Mouse (Mus musculus) kidney, adult 2 months (tissue): Measurements from ENCODE around the gene Polr2j. TPM values are rescaled to one million over a fixed set of nuclear protein-coding genes. Genes with fewer than 3 reads are reported as not detected.
"Not testable (repeated sequence)": the region's sequence is repeated elsewhere in the genome, so short reads cannot be mapped to it uniquely, and the experiment has no call there.

ENCODE experiments used
- DNase-seq: peaks from one replicate; pipeline ENCODE4 v3.0.0; 2021
- H3K27ac ChIP-seq: fragments of 200-500 bp; 2 replicates; pipeline ENCODE4 v1.5.1; 2012; ENCODE audit warnings: low read depth, low read length, control low read depth, inconsistent platforms; ENCODE audit not compliant: insufficient read depth
- H3K27me3 ChIP-seq: fragments of 200-500 bp; replicated peaks from 2 replicates; pipeline ENCODE4 v1.6.1; 2012; ENCODE audit warnings: mild to moderate bottlenecking, moderate library complexity, low read length, inconsistent platforms; ENCODE audit not compliant: control insufficient read depth, insufficient read depth
- H3K36me3 ChIP-seq: fragments of 200-500 bp; 2 replicates; pipeline ENCODE4 v1.6.1; 2012; ENCODE audit warnings: mild to moderate bottlenecking, moderate library complexity, low read length, inconsistent platforms; ENCODE audit not compliant: control insufficient read depth, insufficient read depth
- H3K4me1 ChIP-seq: fragments of 200-500 bp; 2 replicates; pipeline ENCODE4 v1.6.1; 2011; ENCODE audit warnings: low read length; ENCODE audit not compliant: control insufficient read depth, insufficient read depth
- H3K4me3 ChIP-seq: fragments of 200-500 bp; 2 replicates; pipeline ENCODE4 v1.5.1; 2011; ENCODE audit warnings: mild to moderate bottlenecking, low read depth, low read length, control low read depth; ENCODE audit not compliant: insufficient read depth
- CTCF ChIP-seq: fragments of 200-500 bp; conservative IDR thresholded peaks from 2 replicates; pipeline ENCODE4 v1.5.1; 2011; ENCODE audit warnings: low read depth, mild to moderate bottlenecking, control low read depth, low read length, moderate library complexity, mixed read lengths; ENCODE audit not compliant: insufficient read depth, insufficient read length
- POLR2A ChIP-seq: fragments of 200-500 bp; IDR thresholded peaks from one replicate; pipeline ENCODE4 v1.6.1; 2011; ENCODE audit warnings: low read depth, low read length, control low read depth
- WGBS: fragments of 180-500 bp; shearing (Covaris S2); methylation state at CpG from one replicate; pipeline ENCODE4 v1.1.7; 2018; 5-methylcytosine and 5-hydroxymethylcytosine counted together
- polyA plus RNA-seq: library from polyadenylated mRNA; depleted of rRNA; stranded (reverse); fragments of >200 nt; gene quantifications from 2 replicates; pipeline ENCODE4 v1.2.3, GENCODE M21; 2012

Gene Polr2j
- polyA plus RNA-seq, 1 experiment, result 103 TPM

- Histone ChIP-seq H3K4me1 (no peaks in the 10 kb centered on the region; the same call in 1 of the 2 replicates), H3K27me3 (no peaks in the 10 kb centered on the region), H3K36me3 (no peaks in the 10 kb centered on the region), H3K27ac (no peak overlapping the region), H3K4me3 (no peak overlapping the region)
- no peak for DNase-seq
- TF ChIP-seq POLR2A (no peak), CTCF (peak; percentile 25; the same call in 1 of the 2 replicates)
- 95% methylated on average over 5 of the region's 5 CpGs for WGBS
Observed at GRCm38 (mm10) chr5:136104511-136104910, 11.9 kb upstream of the Polr2j start.

GRCm38 (mm10) chr5:136108486-136108885, 7.9 kb upstream of the Polr2j start:
- Histone ChIP-seq H3K27me3 (no peaks in the 10 kb centered on the region), H3K36me3 (no peaks in the 10 kb centered on the region), H3K27ac (no peak overlapping the region), H3K4me1 (no peaks in the 10 kb centered on the region; the same call in 1 of the 2 replicates), H3K4me3 (no peak overlapping the region)
- 56% methylated on average over 2 of the region's 2 CpGs for WGBS
- no peak for TF ChIP-seq CTCF
- TF ChIP-seq POLR2A, result no peak
- no peak for DNase-seq

DNA sequence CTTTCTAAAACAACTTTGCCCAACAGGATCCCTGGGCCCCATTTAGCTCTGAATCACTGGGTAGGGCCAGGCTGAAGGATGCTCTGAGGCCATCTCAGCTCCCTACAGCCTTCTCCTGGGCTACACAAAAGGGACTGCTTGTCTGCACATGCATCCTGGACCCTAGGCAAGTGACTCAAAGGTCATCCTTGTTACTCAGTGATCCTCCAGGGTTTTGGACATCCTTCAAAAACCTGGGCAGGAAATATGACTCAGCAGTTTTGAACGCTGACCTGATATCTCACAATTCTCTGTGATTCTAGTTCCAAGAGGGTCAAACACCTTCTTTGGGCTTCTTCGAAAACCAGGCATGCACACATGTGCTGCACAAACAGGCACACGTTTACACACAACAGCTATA, 7.4 kb upstream of the Polr2j start:
- 59% methylated on average over 3 of the region's 3 CpGs for WGBS
- peak; percentile 46 for DNase-seq
- no peak for TF ChIP-seq CTCF
- no peak for TF ChIP-seq POLR2A
- Histone ChIP-seq H3K4me1 (no peaks in the 10 kb centered on the region; the same call in 1 of the 2 replicates), H3K4me3 (no peak overlapping the region), H3K27me3 (no peaks in the 10 kb centered on the region), H3K27ac (no peak overlapping the region), H3K36me3 (no peaks in the 10 kb centered on the region)

GRCm38 (mm10) chr5:136113546-136113945, 2.9 kb upstream of the Polr2j start:
- not testable (repeated sequence) for H3K27ac ChIP-seq, H3K4me3 ChIP-seq, H3K4me1 ChIP-seq, H3K27me3 ChIP-seq, H3K36me3 ChIP-seq, DNase-seq
- WGBS, result 51% methylated on average over 4 of the region's 4 CpGs

- H3K27ac ChIP-seq, result peak overlapping the region; percentile 29; the same call in 1 of the 2 replicates
- WGBS, result 1% methylated on average over 22 of the region's 22 CpGs
- H3K27me3 ChIP-seq, result no peaks in the 10 kb centered on the region
Observed at GRCm38 (mm10) chr5:136116784-136117112, 317 bp downstream of the Polr2j start.

GRCm38 (mm10) chr5:136122165-136122564, 5.7 kb downstream of the Polr2j start:
- WGBS, result 88% methylated on average over 10 of the region's 10 CpGs
- TF ChIP-seq POLR2A, result no peak
- Histone ChIP-seq H3K27ac (no peak overlapping the region), H3K4me3 (no peak overlapping the region), H3K4me1 (peaks cover 6% of the 10 kb centered on the region), H3K27me3 (no peaks in the 10 kb centered on the region), H3K36me3 (no peaks in the 10 kb centered on the region)
- DNase-seq, result no peak

More at GRCm38 (mm10) chr5:136116784-136117112, 317 bp downstream of the Polr2j start:
- no peak for DNase-seq
- H3K4me3 ChIP-seq, result peak overlapping the region; percentile 78
- no peaks in the 10 kb centered on the region for H3K36me3 ChIP-seq
- TF ChIP-seq POLR2A (no peak), CTCF (no peak)
- peaks cover 7% of the 10 kb centered on the region for H3K4me1 ChIP-seq

GRCm38 (mm10) chr5:136135571-136136291, 19.3 kb downstream of the Polr2j start, which contains the start of the genes Lrwd1 and Alkbh4:
Lrwd1 (minus strand) TSS chr5:136136074.
Alkbh4 (plus strand) TSS chr5:136136146.
- peak; percentile 98 for DNase-seq
- Histone ChIP-seq H3K4me1 (peaks cover 4% of the 10 kb centered on the region; the same call in 1 of the 2 replicates), H3K4me3 (peak within 1 kb of the TSS; percentile 68), H3K36me3 (0 out of 2 replicates have a peak, but pooled peaks cover 2% of the 10 kb centered on the region), H3K27ac (peak within 1 kb of the TSS; percentile 40), H3K27me3 (no peaks in the 10 kb centered on the region)
- WGBS, result under 1% methylated on average over 60 of the region's 60 CpGs
- peak; percentile 62 for TF ChIP-seq CTCF
- peak; percentile 15 for TF ChIP-seq POLR2A
